Mouse (Mus musculus) right cerebral cortex, postnatal 10 days (tissue): ENCODE measurements at regions not wholly inside any gene's neighbourhood (a gene's known extent, or its start where the extent isn't known, plus 50 kb on each side); places are given as distances from the start of the nearest gene placed in this dataset.

Experiments
- DNase-seq, 2 experiments: peaks; one replicate each; pipeline ENCODE4 v3.0.0; 2021; ENCODE audit warnings: low spot score in 2 of 2

- peak; percentile 21 to 28 for DNase-seq
Observed at GRCm38 (mm10) chr9:79109611-79110010, 494.3 kb downstream of the Cd109 start.

GRCm38 (mm10) chr9:79111326-79111725 is 496.0 kb downstream of the Cd109 start:
- no peak for DNase-seq

DNA sequence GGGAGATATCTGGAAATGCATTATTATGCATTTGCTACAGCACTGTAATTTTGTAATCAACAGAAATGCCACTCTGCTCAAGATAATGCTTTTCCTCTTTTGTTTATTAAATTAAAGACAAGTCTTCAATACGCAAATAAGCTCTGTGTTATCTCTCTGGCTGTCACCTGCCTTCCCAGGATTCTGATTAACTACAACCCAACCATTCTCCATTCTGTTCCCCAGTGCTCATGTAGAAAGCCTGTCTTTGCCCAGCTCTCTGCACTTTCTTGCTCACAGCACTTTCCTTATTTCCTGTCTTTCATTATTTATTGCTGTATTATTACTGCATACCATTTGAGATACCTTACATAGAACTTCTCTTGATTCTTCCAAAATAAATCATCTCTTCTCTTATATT is 525.6 kb downstream of the Cd109 start:
- DNase-seq = no peak

- no peak for DNase-seq
Observed at GRCm38 (mm10) chr9:79146004-79146403, 530.7 kb downstream of the Cd109 start.

DNA sequence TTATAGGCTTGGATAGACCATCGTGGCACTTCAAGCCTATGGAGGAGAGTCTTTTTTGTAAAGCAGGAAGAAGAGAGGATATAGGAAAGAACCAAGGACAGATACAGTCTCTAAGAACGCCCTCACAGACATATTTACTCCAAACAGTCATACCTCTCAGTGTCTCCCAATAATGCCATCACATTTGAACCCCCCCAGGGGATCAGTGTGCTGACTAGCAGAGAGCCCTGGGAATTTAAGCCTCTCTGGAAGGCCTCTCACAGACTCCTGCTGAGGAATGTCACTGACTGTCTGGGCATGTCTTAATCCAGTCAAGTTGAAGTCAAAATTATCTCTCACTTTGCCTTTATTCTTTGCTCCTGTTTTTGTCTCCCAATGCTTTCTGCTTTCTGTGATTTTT is 550.2 kb downstream of the Cd109 start:
- no peak for DNase-seq

DNA sequence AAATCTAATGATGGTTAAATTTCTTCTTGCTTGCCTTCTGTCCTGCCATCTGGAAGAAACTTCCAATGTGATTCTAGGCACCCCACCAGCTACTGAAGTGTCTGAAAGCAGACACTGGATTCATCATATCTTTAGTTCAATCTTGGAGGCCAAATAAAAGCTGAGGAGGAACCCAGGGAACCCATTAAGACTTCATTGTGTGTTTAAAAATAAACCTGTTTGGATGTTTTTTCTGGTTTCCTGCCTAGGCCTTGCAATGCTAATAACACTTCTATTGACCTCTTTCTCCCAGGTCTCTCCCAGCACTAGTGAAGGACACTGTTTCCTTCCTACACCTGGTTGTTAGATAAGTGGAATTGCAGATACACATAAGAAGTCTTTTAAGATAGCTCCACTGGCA is 545.6 kb downstream of the Col12a1 start:
- no peak for DNase-seq

- no peak for DNase-seq
Observed at GRCm38 (mm10) chr9:79179954-79180353, 538.7 kb downstream of the Col12a1 start.

DNA sequence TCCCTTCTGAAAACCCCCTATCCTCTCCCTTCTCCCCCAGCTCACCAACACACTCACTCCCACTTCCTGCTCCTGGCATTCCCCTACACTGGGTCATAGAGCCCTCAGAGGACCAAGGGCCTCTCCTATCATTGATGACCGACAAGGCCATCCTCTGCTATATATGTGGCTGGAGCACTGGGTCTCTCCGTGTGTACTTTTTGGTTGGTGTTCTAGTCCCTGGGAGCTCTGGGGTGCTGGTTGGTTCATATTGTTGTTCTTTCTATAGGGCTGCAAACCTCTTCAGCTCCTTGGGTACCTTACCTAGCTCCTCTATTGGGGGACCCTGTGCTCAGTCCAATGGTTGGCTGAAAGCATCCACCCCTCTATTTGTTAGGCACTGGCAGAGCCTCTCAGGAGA is 523.2 kb downstream of the Col12a1 start:
- DNase-seq = no peak

DNA sequence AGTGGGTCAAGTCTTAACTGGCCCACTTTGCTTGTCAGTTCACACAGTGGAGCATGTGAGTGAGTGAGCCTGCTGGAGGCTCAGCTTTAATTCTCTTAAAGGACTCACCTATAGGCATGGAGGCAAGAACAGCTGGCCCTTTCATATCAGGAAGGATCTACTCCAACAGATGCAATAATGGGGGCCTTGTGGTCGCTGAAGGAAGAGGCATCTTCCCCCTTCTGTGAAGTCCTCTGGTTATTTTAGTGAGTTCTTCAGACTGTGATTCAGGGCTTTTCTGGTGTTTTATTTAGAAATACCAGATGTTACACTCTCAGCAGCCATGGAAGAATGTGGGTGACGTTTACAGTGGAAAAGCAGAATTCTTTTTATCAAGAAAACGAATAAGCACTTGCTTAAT is 516.9 kb downstream of the Col12a1 start:
- DNase-seq = peak in 1 of 2 experiments; percentile 21

- no peak for DNase-seq
Observed at GRCm38 (mm10) chr9:79213364-79213763, 505.3 kb downstream of the Col12a1 start.

DNA sequence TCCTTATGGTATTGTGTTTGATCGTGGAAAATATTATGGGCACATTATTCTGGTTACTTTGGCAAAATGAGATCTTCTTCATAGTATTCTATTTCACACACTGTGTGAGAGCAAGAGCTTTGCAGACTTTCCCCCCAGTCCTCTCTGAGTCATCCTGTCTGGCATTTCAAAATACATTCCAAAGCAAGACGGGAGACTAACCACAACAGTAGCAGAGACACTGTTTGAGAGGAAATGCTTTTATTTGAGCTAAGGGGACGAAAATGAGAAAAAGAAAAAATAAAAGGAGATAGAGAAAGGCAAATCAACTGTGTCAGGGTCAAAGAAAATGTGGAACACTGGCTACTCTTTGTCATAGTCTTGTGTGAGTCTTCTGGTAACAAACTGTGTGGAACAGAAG is 502.6 kb downstream of the Col12a1 start:
- no peak for DNase-seq

- no peak for DNase-seq
Observed at GRCm38 (mm10) chr9:79216432-79216831, 502.2 kb downstream of the Col12a1 start.

DNA sequence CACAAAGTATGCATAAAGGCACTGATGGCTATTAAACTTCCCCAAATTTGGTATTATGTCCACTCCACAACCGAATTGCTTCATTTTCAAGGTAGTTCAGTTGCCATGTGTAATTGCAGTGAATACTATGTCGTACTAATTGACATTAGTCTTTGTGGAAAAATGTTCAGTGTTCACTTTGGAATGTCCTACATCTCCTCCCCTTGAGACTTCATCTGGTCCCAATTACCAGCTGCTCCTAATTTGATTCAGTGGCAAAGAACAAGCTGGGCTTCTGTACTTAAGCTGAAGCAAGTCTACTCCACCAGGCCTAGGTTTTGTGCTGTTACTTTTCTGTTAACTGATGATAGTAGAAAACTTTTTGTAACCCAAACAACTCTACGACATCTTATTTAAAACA is 485.6 kb downstream of the Col12a1 start:
- DNase-seq = no peak

- no peak for DNase-seq
Observed at GRCm38 (mm10) chr9:79233751-79234150, 484.9 kb downstream of the Col12a1 start.

DNA sequence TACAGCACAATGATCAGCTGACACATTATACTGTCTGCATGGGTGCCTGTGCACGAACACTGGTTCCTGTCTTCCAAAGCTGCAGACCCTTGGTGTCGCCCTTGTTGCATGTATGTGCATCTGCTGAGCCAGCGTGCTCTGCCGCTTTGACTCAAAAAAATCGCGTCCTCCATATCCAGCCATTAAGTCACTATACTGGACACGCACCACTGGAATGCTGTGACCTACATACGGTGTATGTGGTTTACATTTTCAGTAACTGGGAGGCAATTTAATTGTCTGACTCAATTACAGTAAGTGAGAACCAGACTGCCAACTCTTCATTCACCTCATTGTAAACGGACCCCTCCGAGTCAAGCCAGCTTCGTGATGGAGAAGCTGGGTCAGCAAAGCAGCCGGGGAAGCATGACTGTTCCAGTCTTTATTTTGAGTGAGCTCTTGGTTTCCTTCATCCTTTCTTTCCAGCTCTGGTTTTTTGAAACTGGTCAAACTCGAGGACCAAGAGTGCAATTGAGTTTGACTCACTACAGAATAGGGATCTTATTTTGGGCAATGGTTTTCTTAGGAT is 448.9 kb downstream of the Col12a1 start:
- DNase-seq = no peak

DNA sequence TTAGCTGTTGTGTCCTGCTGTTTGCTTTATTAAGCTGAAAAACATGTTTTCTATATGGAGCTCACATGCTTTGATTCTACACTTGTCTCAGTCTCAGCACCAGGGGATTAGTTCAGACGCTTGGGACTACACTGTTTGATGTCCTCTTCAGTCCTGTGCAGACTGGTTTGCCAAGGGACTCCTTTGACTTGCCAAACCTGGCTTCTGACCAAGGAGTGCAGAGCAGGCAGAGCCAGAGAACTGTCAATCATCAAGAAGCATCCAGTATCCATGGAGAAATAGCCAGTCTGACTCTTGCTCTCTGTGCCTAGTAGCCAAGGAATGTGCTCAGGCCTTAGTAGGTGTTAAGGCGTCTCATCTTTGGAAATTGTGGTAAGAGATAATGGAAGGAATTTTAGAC is 448.4 kb downstream of the Col12a1 start:
- peak; percentile 53 to 56 for DNase-seq

- no peak for DNase-seq
Observed at GRCm38 (mm10) chr9:79287849-79288248, 430.8 kb downstream of the Col12a1 start.

- no peak for DNase-seq
Observed at GRCm38 (mm10) chr9:79295306-79295705, 423.3 kb downstream of the Col12a1 start.

- DNase-seq = no peak
Observed at GRCm38 (mm10) chr9:79301580-79301979, 417.1 kb downstream of the Col12a1 start.

DNA sequence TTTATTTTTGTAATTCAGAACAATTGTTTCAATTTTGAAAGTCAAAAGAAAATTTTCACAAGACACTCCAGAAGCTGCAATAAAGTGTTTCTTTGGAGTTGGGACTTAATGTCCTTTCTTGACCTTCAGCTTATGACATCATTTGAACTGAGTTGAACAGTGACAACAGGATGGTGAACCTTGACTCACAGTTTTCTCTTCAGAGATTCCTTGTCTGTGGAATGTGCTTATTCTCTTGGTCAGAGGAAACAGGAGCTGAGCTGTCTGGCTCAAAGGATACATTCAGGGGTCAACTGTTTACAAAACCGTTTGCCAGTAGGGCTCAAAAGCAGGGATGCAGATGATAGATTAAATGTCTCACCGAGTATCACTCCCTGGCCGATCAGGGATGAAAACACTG is 408.0 kb downstream of the Col12a1 start:
- no peak for DNase-seq

DNA sequence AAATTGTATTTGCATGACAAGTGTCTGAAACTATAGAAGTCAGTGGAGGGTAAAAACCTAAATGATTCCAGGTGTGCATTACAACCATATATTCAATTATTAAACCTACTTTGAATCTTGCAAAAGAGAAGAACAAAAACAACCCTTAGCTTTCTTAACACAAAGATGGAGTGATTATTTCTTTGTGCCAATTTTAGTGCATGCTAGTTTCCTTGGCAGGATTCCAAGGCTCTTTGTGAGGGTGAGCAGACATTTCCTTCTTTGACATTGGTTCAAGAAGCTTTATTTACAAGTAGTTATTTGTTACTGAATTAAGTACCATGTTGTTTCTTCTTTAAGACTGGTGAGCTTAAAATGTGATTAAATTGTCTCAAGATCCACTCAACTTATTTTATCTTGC is 401.2 kb downstream of the Col12a1 start:
- no peak for DNase-seq

- no peak for DNase-seq
Observed at GRCm38 (mm10) chr9:79346371-79347096, 372.1 kb downstream of the Col12a1 start.

GRCm38 (mm10) chr9:79392020-79392419 is 326.6 kb downstream of the Col12a1 start:
- peak in 1 of 2 experiments; percentile 41 for DNase-seq

GRCm38 (mm10) chr9:79414989-79415388 is 303.6 kb downstream of the Col12a1 start:
- no peak for DNase-seq
